Mouse (Mus musculus) ES-Bruce4 (cell line): ENCODE measurements at regions not wholly inside any gene's neighbourhood (a gene's known extent, or its start where the extent isn't known, plus 50 kb on each side); places are given as distances from the start of the nearest gene placed in this dataset.

Source experiments
- CTCF ChIP-seq: IDR thresholded peaks from one replicate; pipeline ENCODE4 v1.8.1; 2011; ENCODE audit warnings: low read depth, low read length
- POLR2A ChIP-seq: IDR thresholded peaks from one replicate; pipeline ENCODE4 v1.8.1; 2011; ENCODE audit warnings: low read length; ENCODE audit not compliant: insufficient read depth

DNA sequence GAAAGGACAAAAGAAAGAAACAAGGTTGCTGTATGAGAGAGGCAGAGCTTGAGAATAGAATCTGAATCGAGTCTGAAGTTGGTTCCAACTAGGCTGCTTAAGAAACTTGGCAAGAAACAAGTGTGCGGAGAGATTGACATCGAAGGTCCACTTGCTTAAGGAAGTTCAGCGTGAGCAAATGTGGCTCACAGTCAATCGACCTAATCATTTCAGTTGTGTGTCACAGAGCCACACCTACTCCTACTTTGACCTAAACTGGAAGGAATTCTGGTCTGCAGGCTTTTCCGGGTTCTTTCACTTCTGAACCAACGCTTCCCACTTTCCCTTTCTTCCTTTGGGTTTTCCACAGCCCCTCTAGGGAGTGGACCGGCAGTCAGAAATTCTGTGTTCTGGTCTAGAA, 313.8 kb upstream of the Ubash3b start:
- no peak for TF ChIP-seq CTCF
- no peak for TF ChIP-seq POLR2A
